Mouse (Mus musculus) embryonic facial prominence, embryonic 10.5 days (tissue): Measurements from ENCODE around the gene Clcn6. TPM values are rescaled to one million over a fixed set of nuclear protein-coding genes. Genes with fewer than 3 reads are reported as not detected.

Experiments used
- DNase-seq: peaks from one replicate; pipeline ENCODE4 v3.0.0-alpha.2; 2017; ENCODE audit warnings: low spot score
- H3K27ac ChIP-seq: fragments of 300-500 bp; sonication (generic); replicated peaks from 2 replicates; pipeline ENCODE4 v1.5.1; 2016; ENCODE audit warnings: mild to moderate bottlenecking
- H3K27me3 ChIP-seq: fragments of 300-500 bp; sonication (generic); replicated peaks from 2 replicates; pipeline ENCODE4 v1.6.1; 2016; ENCODE audit warnings: low read depth, mild to moderate bottlenecking; ENCODE audit not compliant: poor library complexity, severe bottlenecking
- H3K36me3 ChIP-seq: fragments of 300-500 bp; sonication (generic); replicated peaks from 2 replicates; pipeline ENCODE4 v1.6.1; 2016; ENCODE audit warnings: mild to moderate bottlenecking, moderate library complexity
- H3K4me1 ChIP-seq: fragments of 300-500 bp; sonication (generic); 2 replicates; pipeline ENCODE4 v1.6.1; 2016
- H3K4me3 ChIP-seq: fragments of 300-500 bp; sonication (generic); 2 replicates; pipeline ENCODE4 v1.5.1; 2016; ENCODE audit warnings: mild to moderate bottlenecking, moderate library complexity
- H3K9me3 ChIP-seq: fragments of 300-500 bp; sonication (generic); 2 replicates; pipeline ENCODE4 v1.6.1; 2016; ENCODE audit warnings: mild to moderate bottlenecking
- WGBS: fragments of 180-500 bp; shearing (Covaris S2); methylation state at CpG from one replicate; pipeline ENCODE4 v1.1.7; 2016; 5-methylcytosine and 5-hydroxymethylcytosine counted together
- polyA plus RNA-seq: library from polyadenylated mRNA; unstranded; fragments of >200 nt; fragmentation: Nextera tagmentation; extraction: Ambion mirVana; gene quantifications from 2 replicates; pipeline ENCODE4 v1.2.1, GENCODE M21; 2016

The Clcn6 gene
- polyA plus RNA-seq, 1 experiment from 2014 or later: 10.3 TPM

DNA sequence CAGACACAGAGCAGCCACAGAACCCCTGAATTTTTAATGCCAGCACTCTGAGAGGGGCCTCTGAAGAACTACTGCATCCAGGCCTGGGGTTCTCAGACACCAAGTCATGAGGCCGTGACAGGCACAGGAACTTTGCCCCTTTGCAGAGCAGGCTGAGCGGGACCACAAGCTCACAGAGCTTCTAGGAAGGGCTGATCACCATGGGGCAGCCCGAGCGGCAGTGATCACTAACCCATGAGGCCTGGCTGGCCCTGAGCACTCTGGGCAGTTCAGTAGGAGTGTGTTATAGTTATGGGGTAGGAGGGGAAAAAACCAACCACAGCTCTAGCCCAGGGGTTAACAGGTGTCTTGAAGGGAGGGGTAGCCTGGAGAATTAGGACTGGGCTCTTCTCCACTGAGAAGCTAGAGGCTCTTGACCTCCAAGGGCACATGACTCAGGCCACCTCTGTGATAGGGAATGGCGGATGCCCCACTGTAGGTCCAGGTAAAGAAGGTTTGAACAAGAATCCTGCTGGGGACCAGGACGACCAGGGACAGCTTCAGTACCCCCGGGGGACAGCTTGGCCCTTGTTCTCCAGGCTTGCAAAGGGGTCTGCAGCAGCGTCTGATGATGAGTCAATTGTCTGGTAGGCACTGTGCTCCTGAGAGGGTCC is 41.4 kb upstream of the Clcn6 start:
- Histone ChIP-seq H3K4me1 (peaks cover 33% of the 10 kb centered on the region), H3K4me3 (no peak overlapping the region), H3K9me3 (no peaks in the 10 kb centered on the region), H3K27me3 (peaks cover under 1% of the 10 kb centered on the region; the same call in 1 of the 2 replicates), H3K27ac (no peak overlapping the region), H3K36me3 (peaks cover 30% of the 10 kb centered on the region)
- 91% methylated on average over 8 of the region's 8 CpGs for WGBS
- no peak for DNase-seq

DNA sequence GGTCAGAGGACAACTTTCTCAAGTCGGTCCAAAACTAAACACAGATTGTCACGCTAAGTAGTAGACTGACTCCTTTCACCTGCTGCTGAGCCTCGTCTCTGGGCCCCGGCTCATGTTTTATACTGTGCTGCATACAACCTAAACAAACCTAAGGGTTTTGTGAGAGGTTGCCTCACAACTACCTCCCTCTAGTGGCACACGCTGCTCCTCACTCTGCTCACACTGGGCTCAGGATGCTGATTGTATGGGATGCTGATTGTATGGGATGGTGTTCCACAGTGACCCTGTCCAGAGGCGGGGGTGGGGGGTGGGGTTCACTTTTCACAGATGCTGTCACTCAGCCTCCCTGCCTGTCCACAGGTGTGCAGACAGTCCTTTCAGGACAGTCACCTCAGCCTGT is 40.6 kb upstream of the Clcn6 start:
- Histone ChIP-seq H3K27me3 (peaks cover 5% of the 10 kb centered on the region; the same call in 1 of the 2 replicates), H3K9me3 (no peaks in the 10 kb centered on the region), H3K4me1 (peaks cover 30% of the 10 kb centered on the region), H3K4me3 (no peak overlapping the region), H3K27ac (no peak overlapping the region), H3K36me3 (peaks cover 30% of the 10 kb centered on the region)
- DNase-seq: no peak
- 61% methylated on average over 6 of the region's 6 CpGs for WGBS

DNA sequence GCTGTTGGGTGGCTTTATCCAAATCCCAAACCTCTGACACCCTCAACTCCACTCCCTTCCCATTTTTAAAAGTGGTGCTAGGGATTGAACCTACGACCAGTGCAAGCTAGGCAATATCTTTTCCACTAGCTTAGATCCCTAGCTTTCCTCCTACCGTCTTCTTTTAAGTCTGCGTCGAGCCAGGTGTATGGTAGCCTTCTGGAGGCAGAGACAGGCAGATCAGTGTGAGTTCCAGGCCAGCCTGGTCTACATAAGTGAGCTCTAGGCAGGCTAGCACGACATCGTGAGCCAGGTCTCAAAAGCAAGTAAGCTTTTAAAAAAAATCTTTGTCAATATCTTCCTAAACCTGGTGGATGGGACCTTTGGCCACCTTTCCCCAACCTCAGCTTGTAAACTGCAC is 37.3 kb upstream of the Clcn6 start:
- WGBS: 89% methylated on average over 6 of the region's 6 CpGs
- no peak for DNase-seq
- no peaks in the 10 kb centered on the region for H3K9me3 ChIP-seq
- no peak overlapping the region for H3K4me3 ChIP-seq
- H3K36me3 ChIP-seq: peaks cover 17% of the 10 kb centered on the region
- peaks cover 18% of the 10 kb centered on the region for H3K4me1 ChIP-seq
- H3K27ac ChIP-seq: no peak overlapping the region; the same call in 1 of the 2 replicates
- H3K27me3 ChIP-seq: peaks cover 5% of the 10 kb centered on the region; the same call in 1 of the 2 replicates

- Histone ChIP-seq H3K4me3 (peak overlapping the region; percentile 49), H3K36me3 (peaks cover 11% of the 10 kb centered on the region), H3K4me1 (peaks cover 18% of the 10 kb centered on the region), H3K27ac (peak overlapping the region; percentile 59), H3K9me3 (no peaks in the 10 kb centered on the region), H3K27me3 (peaks cover 5% of the 10 kb centered on the region; the same call in 1 of the 2 replicates)
- 40% methylated on average over 21 of the region's 21 CpGs for WGBS
- peak; percentile 73 for DNase-seq
Measured at GRCm38 (mm10) chr4:148075259-148075658, 36.6 kb upstream of the Clcn6 start.

- Histone ChIP-seq H3K27ac (peak overlapping the region; percentile 59), H3K9me3 (no peaks in the 10 kb centered on the region), H3K4me1 (peaks cover 18% of the 10 kb centered on the region), H3K4me3 (peak overlapping the region; percentile 49), H3K36me3 (peaks cover 5% of the 10 kb centered on the region), H3K27me3 (peaks cover 5% of the 10 kb centered on the region; the same call in 1 of the 2 replicates)
- WGBS: 47% methylated on average over 17 of the region's 17 CpGs
- no peak for DNase-seq
Measured at GRCm38 (mm10) chr4:148074521-148075189, 36.0 kb upstream of the Clcn6 start.

DNA sequence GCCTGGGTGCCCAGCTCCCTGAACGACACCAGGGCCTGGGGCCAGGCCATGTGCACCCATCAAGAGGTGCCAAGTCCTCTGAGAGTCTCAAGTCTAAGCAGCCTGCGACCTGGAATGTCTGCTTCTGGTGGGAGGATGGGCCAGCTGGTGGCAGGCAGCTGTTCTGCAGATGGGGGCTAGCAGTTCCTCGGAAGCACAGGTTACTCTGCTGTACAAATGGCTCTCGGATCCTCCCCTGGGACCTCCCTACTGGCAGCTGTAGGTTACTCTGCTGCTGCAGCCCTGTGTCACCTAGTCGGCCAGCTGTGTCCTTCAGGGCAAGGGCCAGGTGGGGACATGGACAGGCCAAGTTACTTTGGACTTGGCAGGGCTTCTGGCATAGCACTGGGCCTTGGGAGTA is 32.9 kb upstream of the Clcn6 start:
- Histone ChIP-seq H3K4me3 (no peak overlapping the region), H3K4me1 (peaks cover 22% of the 10 kb centered on the region), H3K27ac (no peak overlapping the region), H3K9me3 (no peaks in the 10 kb centered on the region), H3K36me3 (no peaks in the 10 kb centered on the region), H3K27me3 (peaks cover 9% of the 10 kb centered on the region)
- 67% methylated on average over 5 of the region's 5 CpGs for WGBS
- DNase-seq: no peak

DNA sequence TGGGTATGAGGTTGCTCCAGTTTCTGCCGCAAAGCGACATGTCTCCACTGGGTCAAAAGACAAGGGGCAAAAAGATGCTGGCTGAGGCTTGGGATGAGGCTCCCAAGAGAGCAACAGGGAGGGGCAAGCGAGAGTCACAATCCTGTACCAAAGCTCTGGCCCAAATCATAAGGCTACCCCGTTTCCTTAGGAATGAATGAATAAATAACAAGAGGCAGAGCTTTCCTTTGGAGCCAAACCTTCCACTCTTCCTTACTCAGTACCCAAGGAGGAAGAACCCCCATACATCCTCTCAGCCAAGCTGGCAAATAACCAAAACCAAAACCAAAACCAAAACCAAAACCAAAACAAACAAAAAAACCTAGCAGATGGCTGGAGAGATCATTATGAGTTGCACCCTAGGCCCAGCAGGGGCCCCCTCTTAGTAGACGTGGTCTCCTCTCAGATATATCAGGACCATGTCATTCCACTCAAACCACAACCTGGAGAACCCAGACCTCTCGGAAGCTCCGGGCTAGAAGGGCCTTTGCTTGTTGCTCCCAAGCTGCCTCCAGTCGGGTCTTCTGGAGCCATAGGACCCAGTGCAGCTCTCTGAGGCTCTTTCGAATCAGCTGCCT is 31.1 kb upstream of the Clcn6 start:
- H3K36me3 ChIP-seq: no peaks in the 10 kb centered on the region
- H3K9me3 ChIP-seq: no peaks in the 10 kb centered on the region
- H3K4me1 ChIP-seq: peaks cover 30% of the 10 kb centered on the region
- H3K27me3 ChIP-seq: peaks cover 5% of the 10 kb centered on the region
- H3K27ac ChIP-seq: no peak overlapping the region
- 86% methylated on average over 9 of the region's 9 CpGs for WGBS
- DNase-seq: no peak
- no peak overlapping the region for H3K4me3 ChIP-seq

- no peaks in the 10 kb centered on the region for H3K36me3 ChIP-seq
- no peak for DNase-seq
- WGBS: 89% methylated on average over 8 of the region's 8 CpGs
- H3K4me3 ChIP-seq: no peak overlapping the region
- H3K27ac ChIP-seq: no peak overlapping the region
- H3K4me1 ChIP-seq: peaks cover 35% of the 10 kb centered on the region
- H3K9me3 ChIP-seq: no peaks in the 10 kb centered on the region
- H3K27me3 ChIP-seq: peaks cover 5% of the 10 kb centered on the region
Measured at GRCm38 (mm10) chr4:148067346-148067745, 28.7 kb upstream of the Clcn6 start.

- H3K27ac ChIP-seq: no peak overlapping the region
- WGBS: 51% methylated on average over 9 of the region's 9 CpGs
- no peaks in the 10 kb centered on the region for H3K9me3 ChIP-seq
- no peaks in the 10 kb centered on the region for H3K36me3 ChIP-seq
- no peak for DNase-seq
- peaks cover 31% of the 10 kb centered on the region for H3K4me1 ChIP-seq
- no peak overlapping the region for H3K4me3 ChIP-seq
- H3K27me3 ChIP-seq: peaks cover 5% of the 10 kb centered on the region
Measured at GRCm38 (mm10) chr4:148066401-148066744, 27.8 kb upstream of the Clcn6 start.

DNA sequence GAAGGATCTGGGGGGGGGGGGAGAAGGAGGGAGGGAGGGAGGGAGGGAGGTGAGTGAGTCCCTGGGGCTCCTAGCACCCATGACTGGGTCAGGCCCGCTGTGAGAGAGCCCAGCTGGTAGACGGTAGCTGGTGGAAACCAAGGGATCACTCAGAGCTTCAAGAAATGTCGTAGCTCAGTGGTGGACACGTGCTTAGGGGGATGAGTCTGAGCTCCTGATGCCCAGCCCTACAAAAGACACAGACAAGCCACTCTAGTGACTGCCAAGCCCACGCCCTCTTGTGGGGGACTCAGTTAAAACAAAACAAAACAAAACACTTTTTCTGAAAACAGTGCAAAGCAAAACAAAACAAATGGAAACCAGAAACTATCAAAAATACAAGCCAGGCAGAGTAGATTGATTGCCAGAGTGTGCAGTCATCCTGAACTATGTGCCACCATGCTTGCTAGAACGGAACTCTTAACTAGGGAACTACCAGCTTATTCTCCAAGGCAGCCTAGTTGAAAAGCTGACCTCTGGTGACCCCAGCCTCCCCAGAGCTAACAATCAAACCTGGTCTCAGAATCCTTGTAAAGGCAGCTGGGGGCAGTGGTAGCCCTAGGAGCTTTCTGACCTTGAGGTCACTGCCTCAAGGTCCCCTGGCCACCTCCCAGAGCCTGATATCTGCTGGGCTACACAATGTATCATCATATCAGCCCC is 27.2 kb upstream of the Clcn6 start:
- WGBS: 37% methylated on average over 6 of the region's 6 CpGs
- Histone ChIP-seq H3K4me3 (no peak overlapping the region), H3K36me3 (no peaks in the 10 kb centered on the region), H3K9me3 (no peaks in the 10 kb centered on the region), H3K27ac (0 out of 2 replicates have a peak overlapping the region, but pooled peaks have one; percentile 24), H3K27me3 (peaks cover 5% of the 10 kb centered on the region), H3K4me1 (peaks cover 32% of the 10 kb centered on the region)
- DNase-seq: no peak

DNA sequence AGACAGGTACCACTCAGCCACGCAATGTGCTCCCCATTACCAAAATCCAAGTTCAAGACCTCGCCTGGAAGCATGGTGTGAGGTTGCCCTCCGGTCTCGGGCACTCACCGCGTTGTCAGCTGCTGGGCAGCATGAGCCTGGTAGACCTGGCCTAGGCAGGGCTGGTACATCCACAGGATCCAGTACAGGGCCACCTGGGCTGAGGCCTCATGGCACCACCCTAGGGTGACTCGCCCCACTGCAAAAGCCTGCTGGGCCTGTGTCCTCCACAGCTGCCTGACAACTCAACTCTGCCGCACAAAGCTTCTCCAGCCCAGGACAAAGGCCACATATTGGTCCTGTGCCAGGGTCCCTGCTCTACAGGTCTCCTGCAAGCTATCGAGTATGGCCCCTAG is 22.5 kb upstream of the Clcn6 start:
- WGBS: 92% methylated on average over 9 of the region's 9 CpGs
- H3K27ac ChIP-seq: no peak overlapping the region
- H3K4me3 ChIP-seq: no peak overlapping the region
- H3K4me1 ChIP-seq: peaks cover 31% of the 10 kb centered on the region
- no peaks in the 10 kb centered on the region for H3K27me3 ChIP-seq
- H3K9me3 ChIP-seq: no peaks in the 10 kb centered on the region
- no peak for DNase-seq
- H3K36me3 ChIP-seq: peaks cover 32% of the 10 kb centered on the region
